Mouse (Mus musculus) T-cell, adult 2 months (primary cell): Measurements from ENCODE around the gene Dnaja4.

ENCODE experiments used
- DNase-seq: peaks from one replicate; pipeline ENCODE4 v3.0.0; 2022; ENCODE audit warnings: low spot score

Dnaja4 gene

DNA sequence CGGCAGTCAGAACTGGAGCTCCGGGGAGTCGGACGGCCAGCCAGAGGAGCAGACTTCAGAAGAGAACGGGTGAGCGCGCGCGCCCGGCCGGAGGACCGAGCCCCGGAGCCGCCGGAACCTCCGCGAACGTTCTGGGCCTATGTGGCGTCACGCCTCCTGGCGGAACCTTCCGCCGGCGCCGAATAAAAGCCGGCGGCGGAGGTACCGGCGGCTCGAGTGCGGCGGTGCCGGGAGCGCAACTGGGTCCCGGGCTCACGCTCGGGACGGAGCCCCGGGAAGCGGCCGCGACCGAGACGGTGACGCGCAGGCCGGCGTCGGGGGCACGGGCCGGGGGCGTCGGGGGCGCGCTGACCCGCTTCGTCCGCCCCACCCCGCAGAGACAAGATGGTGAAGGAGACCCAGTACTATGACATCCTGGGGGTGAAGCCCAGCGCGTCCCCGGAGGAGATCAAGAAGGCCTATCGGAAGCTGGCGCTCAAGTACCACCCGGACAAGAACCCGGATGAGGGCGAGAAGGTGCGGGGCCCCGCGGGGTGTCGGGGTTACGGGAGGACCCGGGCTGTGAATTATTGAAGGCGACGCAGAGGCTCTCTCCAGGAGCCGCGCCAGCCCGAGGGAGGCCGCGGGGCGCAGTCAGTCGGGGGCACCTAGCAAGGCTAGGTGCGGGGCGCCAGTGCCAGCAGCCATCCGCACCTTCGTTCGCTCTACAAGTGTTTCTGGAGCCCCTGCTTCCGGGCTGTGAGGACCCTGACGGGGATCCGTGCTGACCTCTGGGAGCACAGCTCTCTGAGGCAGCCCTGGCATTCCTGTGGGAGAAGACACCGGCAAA, 886 bp downstream of the Dnaja4 start:
- DNase-seq = peak; percentile 77

DNA sequence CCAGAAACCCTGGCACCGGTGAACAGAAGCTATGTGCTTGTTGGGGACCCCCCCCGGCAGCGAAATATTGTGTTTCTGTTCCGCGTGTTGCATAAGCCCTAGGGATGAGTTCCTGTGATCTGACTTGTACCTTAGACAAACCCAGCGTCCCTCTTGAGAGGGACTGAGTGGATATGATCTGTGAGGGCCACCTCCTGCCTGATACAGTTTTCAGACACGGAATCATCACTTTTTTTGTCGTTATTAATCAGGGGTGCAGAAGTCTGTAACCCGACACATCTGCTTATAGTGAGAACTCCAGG, 1.5 kb downstream of the Dnaja4 start:
- DNase-seq = no peak

DNA sequence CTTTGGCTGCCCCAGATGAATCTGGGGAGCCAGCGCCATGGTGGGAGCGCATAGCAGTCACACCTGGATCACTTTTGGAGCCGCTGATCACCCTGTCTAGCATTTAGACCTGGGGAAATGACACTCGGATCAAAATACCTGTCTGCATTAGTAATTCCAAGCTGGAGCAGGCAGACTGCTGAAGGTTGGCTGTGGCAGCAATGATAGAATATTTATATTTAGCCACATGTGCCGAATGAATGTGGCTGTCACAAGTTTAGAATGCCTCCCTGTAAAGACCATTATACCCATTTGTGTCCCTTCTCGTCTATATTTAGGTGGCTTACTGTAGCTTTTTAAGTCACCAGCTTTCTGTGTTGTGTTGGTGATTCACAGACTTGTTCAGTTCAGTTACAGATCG, 2.1 kb downstream of the Dnaja4 start:
- DNase-seq = no peak

DNA sequence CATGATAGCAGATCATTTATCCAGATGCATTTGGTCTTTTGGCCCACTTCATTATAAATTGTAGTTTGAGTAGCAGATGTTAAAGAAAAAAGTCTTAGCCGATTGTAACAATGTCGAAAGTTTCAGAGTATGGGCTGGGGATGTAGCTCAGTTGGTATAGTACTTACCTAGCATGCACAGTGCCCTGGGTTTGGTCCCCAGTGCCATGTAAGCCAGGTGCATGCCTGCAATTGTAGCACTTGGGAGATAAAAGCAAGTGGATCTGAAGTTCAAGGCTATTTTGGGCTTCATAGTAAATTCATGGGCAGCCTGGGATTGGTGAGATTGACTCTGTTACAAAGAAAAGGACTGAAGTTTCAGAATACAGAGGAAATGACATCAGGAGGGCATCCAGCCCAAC, 3.9 kb downstream of the Dnaja4 start:
- DNase-seq = no peak

DNA sequence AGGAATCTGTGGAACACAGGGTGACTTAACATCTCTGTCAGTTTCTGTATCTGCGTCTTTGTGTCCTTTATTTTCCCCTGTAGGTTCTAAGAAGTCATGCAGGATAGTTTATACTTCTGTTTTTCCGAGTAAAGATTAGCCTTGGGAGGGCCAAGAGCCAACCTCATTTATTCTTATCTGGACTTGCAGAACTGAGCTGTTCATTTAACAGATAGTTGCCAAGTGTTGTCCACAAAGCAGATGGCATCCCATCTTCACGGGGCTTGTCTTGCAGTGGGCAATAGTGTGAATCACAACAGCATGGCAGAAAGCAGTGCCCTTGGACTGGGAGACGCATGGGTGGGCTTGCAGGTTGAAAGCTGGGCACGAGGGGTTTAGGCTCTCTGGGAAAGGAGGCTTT, 5.7 kb downstream of the Dnaja4 start:
- DNase-seq = no peak

DNA sequence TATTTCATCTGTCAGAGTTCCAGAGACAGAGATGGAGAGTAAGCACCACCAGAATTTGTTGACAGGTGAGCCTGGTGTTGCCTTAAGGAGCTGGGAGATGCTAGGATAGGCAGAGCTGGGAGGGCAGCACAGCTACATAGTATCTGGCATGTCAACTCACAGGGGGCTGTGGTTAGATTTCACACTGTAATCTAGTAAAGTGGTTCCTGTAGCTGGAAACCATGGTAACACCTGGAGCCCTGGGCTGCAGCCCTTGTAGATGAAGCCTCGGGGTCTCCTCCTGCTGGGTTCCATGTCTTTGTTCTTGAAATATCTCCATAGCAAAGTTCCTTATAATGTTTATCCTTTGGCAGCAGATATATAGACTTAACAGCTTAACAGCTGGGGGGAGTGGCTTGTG, 6.9 kb downstream of the Dnaja4 start:
- DNase-seq = no peak

DNA sequence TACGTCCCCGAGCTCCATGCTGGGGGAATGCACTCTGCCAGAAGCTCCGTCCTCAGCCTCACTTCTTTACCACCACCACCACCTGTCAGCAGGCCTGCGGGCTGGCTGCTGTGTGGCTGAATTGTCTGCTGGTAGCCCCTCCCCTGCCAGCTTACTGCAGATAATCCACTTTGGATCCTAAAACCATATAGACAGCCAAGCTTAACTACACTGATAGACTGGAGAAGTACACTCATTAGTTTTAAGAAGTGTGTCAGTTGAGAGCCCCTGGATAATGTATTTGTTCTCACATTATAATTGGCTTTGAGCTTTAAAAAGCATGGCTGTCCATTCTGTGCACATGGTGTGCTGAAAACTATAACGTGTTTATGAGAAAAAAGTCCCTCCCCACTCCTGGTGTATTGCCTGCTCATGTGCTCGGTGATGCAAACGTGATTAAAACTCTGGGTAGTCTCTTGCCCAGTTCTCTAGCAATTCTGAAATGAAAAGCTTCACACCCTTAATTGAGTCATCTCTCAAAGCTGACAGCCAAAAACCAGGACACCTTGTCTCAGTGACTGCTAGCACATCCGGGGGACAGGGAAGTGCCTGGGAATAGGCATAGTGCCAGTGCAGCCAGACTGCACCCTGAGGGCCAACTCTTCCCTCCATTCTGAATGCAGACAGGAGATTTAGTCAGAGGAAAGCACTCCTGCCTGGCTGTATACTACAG, 8.8 kb downstream of the Dnaja4 start:
- no peak for DNase-seq

DNA sequence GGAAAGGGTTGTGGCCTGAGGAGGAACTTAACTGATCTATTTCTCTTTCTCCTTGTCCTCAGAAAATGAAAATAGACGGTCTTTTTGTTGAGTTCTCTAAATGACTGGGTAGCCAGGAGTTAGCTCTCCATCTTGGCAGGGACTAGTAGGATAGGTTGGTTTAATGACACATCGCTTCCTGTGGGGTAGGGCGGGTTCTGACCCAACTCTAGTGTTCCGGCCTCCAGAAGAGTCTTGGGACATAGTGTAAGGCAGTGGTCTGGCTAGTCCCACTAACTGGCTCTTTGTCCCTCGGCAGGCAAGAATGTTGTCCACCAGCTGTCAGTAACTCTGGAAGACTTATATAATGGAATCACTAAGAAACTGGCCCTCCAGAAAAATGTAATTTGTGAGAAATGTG, 9.4 kb downstream of the Dnaja4 start:
- DNase-seq = no peak

DNA sequence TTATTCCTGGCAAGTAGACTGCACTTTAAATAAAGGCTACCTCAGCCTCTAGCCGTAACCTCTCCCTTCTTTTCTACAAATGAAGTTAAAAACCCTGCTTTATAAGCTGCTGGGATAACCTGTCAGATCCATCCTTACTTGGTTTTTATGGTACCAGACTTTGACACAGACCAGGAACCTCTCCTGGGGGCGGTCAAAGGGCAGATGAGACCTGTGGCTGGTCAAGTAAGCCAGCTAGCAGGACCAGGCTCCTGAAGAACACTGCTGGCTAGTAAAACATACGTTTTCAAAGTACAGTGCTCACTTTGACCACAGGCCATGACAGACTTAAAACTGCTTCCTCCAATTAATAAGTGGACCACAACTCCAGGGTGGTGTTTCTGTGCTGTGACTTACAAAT, 17.1 kb downstream of the Dnaja4 start:
- no peak for DNase-seq

DNA sequence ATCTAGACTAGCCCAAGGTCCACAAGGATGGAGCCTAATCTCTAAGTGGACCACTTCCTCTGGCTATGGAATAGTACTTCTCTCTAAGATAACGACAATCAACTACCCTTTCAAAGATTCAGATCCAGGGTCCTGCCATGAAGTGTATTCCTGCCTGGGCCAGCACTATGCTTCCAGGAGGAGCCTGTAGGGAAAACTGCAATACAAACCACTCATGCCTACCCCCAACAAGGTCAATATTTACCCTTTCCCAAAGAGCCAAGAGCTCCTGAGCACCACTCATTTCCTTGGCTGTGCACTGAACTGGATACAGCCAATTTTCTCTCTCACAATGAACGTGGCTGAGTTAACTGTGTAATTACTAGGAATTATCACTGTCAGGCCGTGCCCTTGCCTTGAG, 18.9 kb downstream of the Dnaja4 start:
- no peak for DNase-seq

DNA sequence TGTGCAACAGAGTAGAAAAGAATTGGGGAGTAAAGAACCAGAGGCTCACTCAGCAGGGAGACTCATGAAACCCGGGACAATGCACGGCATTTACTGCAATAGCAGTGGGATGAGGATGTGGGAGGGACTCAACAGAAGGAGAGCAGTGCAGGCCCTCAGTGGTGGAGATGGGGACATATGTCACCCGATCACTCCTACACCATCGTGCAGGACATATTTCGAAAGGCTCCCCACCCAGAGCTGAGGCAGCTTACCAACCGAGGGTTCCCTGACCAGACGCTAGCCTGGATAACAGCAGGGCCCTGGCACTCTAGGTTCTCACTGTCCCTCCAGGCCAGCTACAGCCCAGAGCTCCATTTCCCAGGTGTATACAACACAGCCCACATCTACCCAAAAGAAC, 23.5 kb downstream of the Dnaja4 start:
- no peak for DNase-seq

DNA sequence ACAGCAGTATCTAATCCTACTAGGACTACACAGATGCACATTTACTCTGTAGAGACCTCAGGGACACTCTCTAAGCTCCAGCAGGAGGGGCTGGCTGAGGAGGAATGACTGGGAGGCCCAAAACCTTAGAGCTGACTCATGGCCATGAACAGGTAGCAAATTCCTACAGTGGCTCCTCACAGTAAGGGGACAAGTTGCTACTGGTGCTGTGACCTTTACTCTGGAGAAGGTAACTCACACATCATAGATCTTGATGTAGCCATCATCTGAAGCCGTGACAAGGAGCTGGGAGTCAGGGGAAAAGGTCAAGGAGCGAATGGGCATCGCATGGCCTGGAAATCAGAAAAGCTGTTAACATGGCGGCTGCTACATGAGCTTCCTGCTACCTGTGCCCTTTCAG, 23.9 kb downstream of the Dnaja4 start:
- no peak for DNase-seq

DNA sequence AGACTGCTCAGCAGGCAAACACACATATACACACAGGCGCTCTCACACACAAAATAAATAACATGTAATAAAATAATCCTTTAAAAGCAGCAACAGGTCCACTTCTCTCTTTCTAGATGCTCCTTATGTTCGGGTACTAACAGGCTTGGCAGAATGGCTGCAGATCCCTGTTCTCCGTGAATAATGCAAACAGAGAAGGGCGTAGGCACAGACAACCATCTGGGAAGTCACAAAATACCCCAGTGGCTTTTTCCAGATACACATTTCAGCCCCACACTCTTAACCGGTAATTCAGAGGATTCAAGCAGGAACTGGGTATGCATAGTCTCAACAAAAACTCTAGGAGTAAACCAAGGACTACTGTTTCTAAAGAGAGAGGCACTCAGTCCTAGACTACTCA, 27.6 kb downstream of the Dnaja4 start:
- no peak for DNase-seq

DNA sequence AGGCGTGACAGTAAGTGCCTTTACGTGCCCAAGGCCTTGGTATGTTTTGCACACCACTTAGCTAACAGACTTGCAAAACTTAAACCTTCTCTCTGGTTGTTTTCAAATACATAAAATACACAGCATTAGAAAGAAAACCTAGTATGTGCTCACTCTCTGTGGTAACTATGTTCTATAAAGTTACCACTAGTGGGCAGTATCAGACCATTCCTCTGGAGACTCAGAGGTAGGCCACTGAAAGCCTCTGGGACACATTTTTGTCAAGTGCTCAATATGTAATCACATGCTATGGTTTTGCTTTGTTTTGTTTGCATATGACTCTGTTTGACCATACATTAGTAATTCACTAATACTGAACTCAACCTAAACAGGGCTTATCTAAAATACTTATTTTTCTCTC, 33.4 kb downstream of the Dnaja4 start:
- DNase-seq = peak; percentile 31

DNA sequence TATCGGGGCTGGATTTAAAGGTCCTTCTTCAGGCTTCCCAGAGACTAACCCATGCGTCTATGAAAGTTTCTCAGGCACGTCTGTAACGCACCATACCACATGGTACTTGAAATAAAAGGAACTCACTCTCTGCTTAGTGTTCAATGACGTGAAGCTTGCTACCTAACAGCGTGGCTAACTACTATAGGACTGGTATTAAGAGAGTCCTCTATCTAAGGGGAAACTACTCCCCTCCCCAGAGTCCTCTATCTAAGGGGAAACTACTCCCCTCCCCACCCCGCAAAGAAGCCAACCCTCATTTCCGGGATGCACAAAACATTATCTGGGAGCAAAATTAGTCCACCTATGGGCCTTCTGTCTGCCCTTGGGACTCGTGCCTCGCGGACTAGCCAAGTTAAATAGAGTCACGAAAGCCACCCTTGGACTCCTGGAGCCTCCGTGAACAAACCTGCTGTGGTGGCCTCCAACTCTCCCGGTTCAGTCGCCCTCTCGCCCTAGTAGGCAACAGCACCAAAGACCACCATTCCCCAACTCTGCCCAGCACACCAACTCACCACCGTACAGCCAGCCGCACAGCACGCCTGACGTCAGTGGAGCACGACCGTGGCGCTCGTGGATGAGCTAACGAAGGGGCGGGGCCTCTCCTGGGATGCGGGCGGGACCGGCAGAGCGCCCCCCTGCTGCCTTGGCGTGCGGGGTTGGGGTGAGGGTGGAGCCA, 35.4 kb downstream of the Dnaja4 start, which contains the start of gene Wdr61:
TSS of gene Wdr61 (minus strand) at position 599 of the 718 bp plus-strand sequence.
- DNase-seq = peak; percentile 98

DNA sequence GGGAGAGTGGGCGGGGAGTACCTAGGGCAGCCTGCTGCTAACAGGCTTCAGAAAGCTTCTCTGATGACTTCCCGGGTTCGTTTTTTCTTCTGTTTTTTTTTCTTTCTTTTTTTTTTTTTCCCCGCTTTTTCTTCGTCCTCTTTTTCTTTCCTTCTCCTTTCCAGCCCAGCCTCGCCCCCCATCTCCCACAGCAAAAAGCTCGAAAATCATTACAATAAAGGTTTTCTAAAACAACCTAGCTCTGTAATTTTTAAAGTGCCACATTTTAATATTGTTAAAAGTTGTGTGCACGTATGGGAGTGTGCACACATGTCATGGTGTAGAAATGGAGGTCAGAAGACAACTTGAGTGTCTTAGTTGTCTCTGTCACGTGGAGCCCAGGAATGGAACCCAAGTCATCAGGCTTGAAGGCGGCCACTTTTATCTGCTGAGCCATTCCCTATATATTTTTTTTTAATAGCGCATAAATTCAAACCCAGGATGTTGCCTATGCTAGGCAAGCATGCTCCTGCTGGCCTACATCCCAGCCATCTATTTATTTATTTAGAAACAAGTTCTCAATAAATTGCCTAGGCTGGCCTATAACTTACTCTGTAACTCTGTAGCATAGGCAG, 36.1 kb downstream of the Dnaja4 start:
- no peak for DNase-seq

DNA sequence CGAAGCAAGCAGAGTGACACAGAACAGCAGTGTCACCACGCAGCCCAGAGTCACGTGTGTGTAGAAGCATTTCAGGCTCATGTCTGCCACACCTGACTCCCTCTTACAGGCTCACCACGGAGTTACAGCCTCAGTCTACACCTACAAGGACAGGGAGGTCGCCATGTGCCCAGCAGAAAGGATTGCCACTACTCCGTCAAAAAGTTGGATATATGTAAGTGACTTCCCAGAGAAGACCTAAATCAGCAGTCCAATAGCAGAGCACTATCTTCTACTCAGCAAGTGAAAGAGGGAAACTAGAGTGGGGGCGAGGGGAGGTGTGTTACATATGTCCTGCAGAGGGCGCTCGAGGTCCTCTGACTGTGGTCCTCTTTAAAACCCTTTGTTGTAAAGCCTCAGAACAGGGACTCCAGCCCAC, 37.6 kb downstream of the Dnaja4 start:
- DNase-seq = peak; percentile 55

DNA sequence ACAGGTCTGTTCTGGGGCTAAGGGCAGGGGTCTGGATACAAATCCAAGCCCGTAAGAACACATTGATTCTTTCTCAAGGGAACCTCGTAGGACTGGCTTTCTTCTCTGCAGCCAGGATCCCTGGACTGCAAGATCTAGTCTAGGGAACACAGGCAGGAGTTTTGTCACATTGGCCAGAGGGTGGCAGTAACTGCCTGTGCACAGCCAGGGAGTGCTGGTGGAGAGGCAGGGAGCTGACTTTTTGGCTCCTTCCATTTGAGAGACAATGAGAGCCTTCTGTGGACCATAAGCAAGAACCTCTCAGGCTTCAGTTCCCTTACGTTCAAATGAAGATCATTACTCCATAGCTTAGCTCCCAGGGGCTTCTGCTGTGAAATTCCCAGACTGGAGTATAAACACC, 39.7 kb downstream of the Dnaja4 start:
- DNase-seq = no peak

DNA sequence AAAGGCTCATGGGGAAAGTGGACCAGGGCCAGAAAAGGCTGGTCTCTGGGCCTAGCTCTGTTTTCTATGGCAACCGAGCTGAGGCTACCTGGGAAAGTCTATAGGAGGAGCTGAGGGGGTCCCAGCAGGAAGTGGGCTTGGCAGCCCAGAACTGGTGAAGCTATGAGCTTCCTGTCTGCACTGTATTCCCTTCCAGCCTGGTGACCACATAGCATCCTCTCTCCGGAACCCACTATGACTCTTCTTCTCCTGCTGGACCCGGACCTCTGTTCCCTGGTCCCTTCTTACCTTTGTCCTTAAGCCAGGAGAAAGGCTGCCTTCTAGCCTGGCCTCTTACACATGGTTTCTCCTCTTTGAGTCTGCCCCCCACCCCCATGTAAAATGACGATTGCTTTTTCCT, 45.2 kb downstream of the Dnaja4 start:
- DNase-seq = no peak

DNA sequence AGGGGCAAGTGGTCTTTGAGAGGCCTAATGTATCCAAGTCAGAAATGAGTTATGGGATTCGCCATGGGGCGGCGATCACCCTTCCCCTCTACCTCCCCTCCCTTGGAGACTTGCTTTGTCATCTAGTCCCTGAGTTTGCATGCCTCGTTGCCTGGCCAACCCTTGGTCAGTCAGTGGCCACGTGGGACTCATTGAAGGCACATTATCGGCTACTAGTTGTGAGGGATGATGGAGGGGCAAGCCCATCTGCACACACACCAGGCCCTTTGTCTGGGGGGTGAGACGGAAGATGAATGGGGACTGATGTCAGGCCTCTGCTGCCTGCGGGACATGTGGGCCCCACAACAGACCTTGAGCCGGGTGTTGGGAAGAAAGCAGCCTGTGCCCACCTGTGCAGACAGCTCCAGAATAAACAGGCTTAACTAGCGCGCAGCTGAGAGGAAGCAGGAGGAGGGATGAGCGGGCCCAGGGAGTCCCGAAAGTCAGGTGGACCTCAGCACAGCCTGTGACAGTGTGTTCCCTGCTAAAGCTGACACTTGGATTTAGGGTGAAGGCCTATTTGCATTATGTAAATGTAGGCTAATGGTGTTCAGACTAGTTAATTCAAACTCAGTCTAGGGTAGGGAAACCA, 47.2 kb downstream of the Dnaja4 start:
- no peak for DNase-seq

DNA sequence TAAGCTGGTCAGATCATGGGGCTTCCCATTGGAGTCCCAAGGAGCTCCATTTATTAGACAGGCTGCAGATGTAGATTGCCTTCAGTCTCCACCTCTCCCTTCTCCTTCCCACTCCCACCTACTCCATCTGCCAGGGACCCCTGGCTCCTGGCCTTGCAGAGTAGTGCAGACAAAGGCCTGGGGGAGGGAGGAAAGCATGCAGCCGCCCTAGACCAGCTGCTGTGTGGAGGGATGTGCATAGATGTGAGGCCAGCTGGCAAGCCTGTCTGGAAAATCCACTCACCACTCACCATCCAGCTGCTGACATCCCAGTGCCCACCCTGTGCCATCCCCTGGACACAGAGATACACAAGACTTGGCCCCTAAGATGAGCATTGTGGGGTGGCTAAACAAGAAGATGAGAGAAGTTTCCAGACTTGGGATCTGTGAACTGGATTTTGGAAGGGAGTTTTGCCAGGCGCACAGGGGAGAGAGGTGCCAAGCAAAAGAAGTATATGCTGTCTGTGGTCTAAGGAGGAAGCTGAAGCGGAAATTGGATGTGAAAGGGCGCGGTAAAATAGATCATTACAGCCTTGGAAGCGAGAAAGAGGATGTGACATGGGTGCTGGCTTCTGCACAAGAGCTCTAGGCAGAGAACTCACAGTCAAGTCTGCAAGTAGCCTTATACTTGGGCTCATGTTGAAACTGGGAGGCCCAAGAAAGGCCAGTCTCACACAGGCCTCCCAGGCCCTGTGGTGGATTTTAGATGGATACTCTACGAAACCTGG, 51.7 kb downstream of the Dnaja4 start:
- DNase-seq = no peak
